Mouse (Mus musculus): ENCODE results near the gene Slc24a2. TPM values are rescaled to one million over a fixed set of nuclear protein-coding genes. Genes with fewer than 3 reads are reported as not detected.

Gene Slc24a2
- polyA plus RNA-seq (2014; fragmentation: Nextera tagmentation; extraction: Ambion mirVana), result 0.01 TPM in 1 of 2 replicates, not detected in the other

- peak within 1 kb of the TSS; percentile 49 for H3K4me3 ChIP-seq (ENCODE audit: low read depth, low read length)
- peak; percentile 84 for DNase-seq (ENCODE audit: low spot score)
- no peaks in the 10 kb centered on the region for H3K36me3 ChIP-seq (ENCODE audit: control insufficient read depth, insufficient read depth, low read length)
- peaks cover 9% of the 10 kb centered on the region for H3K27me3 ChIP-seq (ENCODE audit: control insufficient read depth, insufficient read depth, low read length)
- peak within 1 kb of the TSS; percentile 8 for H3K9ac ChIP-seq (ENCODE audit: low read length)
- peak within 1 kb of the TSS; percentile 81 for H3K4me2 ChIP-seq (ENCODE audit: low read depth, severe bottlenecking)
- no peaks in the 10 kb centered on the region for H3K9me3 ChIP-seq (ENCODE audit: control insufficient read depth, low read length)
- no peak within 1 kb of the TSS for H3K27ac ChIP-seq (replicated peaks; ENCODE audit: low read depth, low read length)
- WGBS, result under 1% methylated on average over 56 of the region's 62 CpGs
- no peaks in the 10 kb centered on the region for H3K4me1 ChIP-seq (ENCODE audit: control insufficient read depth, insufficient read depth, low read length)
- ATAC-seq (ENCODE audit: insufficient number of reproducible peaks, low FRiP score, low TSS enrichment, low read depth), result peak; percentile 89
These were observed at the start of gene Slc24a2 for GRCm38 (mm10) chr4:87229960-87230551. Gene Slc24a2, minus strand, starts transcription at chr4:87230477.

DNA sequence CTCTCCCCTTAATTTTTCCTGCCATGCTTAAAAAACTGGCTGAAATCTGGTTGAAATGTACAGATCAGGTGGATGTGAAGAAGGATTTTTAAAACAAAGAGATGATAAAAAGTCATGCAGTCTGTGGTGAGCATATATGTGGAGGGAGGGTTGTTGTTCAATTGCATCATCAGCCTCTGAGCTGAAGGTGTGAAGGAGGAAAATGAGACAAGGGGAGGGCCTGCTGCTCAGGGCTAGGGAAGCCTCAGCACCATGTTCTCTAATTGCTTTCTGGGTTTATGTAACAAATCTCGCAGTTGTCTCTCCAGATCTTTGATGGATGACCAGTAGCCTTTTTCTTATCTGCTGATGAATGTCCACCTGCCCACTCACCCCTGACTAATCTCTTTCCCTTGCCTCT, 44.5 kb upstream of the Slc24a2 start:
- no peak overlapping the region for H3K4me3 ChIP-seq (ENCODE audit: low read depth, low read length)
- H3K4me1 ChIP-seq (ENCODE audit: control insufficient read depth, insufficient read depth, low read length), result no peaks in the 10 kb centered on the region
- ATAC-seq (ENCODE audit: insufficient number of reproducible peaks, low FRiP score, low TSS enrichment, low read depth) (no peak), DNase-seq (ENCODE audit: low spot score) (no peak)
- no peaks in the 10 kb centered on the region for H3K36me3 ChIP-seq (ENCODE audit: control insufficient read depth, insufficient read depth, low read length)
- no peaks in the 10 kb centered on the region for H3K9me3 ChIP-seq (ENCODE audit: control insufficient read depth, low read length)
- no peaks in the 10 kb centered on the region for H3K27me3 ChIP-seq (ENCODE audit: control insufficient read depth, insufficient read depth, low read length)
- H3K4me2 ChIP-seq (ENCODE audit: low read depth, severe bottlenecking), result no peak overlapping the region
- 41% methylated on average over 1 of the region's 1 CpGs for WGBS
- H3K9ac ChIP-seq (ENCODE audit: low read length), result no peak overlapping the region
- no peak overlapping the region for H3K27ac ChIP-seq (replicated peaks; ENCODE audit: low read depth, low read length)

DNA sequence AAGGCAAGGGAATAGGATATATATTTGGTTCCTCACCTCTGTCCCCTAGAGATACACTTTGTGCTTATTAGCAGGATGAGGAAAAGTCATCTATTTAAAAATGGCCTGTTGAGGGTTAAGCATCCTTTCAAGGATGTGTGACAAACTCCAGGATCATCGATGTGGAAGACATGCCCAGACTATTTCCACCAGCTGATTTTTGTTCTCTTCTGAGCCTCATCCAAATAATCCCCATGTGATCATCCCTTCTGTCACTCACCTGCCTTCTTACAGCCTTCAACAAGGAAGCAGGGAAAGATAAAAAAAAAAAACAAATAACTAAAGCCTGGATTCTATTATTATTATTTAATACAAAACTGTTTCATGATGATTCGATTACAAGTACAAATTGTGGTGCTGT, 44.0 kb upstream of the Slc24a2 start:
- no peak overlapping the region for H3K27ac ChIP-seq (replicated peaks; ENCODE audit: low read depth, low read length)
- DNase-seq (ENCODE audit: low spot score), result no peak
- H3K4me2 ChIP-seq (ENCODE audit: low read depth, severe bottlenecking), result no peak overlapping the region
- H3K36me3 ChIP-seq (ENCODE audit: control insufficient read depth, insufficient read depth, low read length), result no peaks in the 10 kb centered on the region
- no peak overlapping the region for H3K9ac ChIP-seq (ENCODE audit: low read length)
- no peaks in the 10 kb centered on the region for H3K9me3 ChIP-seq (ENCODE audit: control insufficient read depth, low read length)
- H3K27me3 ChIP-seq (ENCODE audit: control insufficient read depth, insufficient read depth, low read length), result no peaks in the 10 kb centered on the region
- ATAC-seq (ENCODE audit: insufficient number of reproducible peaks, low FRiP score, low TSS enrichment, low read depth), result no peak
- H3K4me3 ChIP-seq (ENCODE audit: low read depth, low read length), result no peak overlapping the region
- H3K4me1 ChIP-seq (ENCODE audit: control insufficient read depth, insufficient read depth, low read length), result no peaks in the 10 kb centered on the region
- whole genome bisulfite sequencing, result 86% methylated on average over 2 of the region's 2 CpGs

- Histone ChIP-seq H3K36me3 (ENCODE audit: control insufficient read depth, insufficient read depth, low read length) (no peaks in the 10 kb centered on the region), H3K4me1 (ENCODE audit: control insufficient read depth, insufficient read depth, low read length) (no peaks in the 10 kb centered on the region), H3K9ac (ENCODE audit: low read length) (no peak overlapping the region), H3K27me3 (ENCODE audit: control insufficient read depth, insufficient read depth, low read length) (no peaks in the 10 kb centered on the region), H3K4me3 (ENCODE audit: low read depth, low read length) (no peak overlapping the region), H3K4me2 (ENCODE audit: low read depth, severe bottlenecking) (no peak overlapping the region), H3K27ac (replicated peaks; ENCODE audit: low read depth, low read length) (no peak overlapping the region), H3K9me3 (ENCODE audit: control insufficient read depth, low read length) (no peaks in the 10 kb centered on the region)
- WGBS, result 92% methylated on average over 3 of the region's 3 CpGs
- DNase-seq (ENCODE audit: low spot score) (no peak), ATAC-seq (ENCODE audit: insufficient number of reproducible peaks, low FRiP score, low TSS enrichment, low read depth) (no peak)
These were observed 43.2 kb upstream of the Slc24a2 start for GRCm38 (mm10) chr4:87273476-87273875.

DNA sequence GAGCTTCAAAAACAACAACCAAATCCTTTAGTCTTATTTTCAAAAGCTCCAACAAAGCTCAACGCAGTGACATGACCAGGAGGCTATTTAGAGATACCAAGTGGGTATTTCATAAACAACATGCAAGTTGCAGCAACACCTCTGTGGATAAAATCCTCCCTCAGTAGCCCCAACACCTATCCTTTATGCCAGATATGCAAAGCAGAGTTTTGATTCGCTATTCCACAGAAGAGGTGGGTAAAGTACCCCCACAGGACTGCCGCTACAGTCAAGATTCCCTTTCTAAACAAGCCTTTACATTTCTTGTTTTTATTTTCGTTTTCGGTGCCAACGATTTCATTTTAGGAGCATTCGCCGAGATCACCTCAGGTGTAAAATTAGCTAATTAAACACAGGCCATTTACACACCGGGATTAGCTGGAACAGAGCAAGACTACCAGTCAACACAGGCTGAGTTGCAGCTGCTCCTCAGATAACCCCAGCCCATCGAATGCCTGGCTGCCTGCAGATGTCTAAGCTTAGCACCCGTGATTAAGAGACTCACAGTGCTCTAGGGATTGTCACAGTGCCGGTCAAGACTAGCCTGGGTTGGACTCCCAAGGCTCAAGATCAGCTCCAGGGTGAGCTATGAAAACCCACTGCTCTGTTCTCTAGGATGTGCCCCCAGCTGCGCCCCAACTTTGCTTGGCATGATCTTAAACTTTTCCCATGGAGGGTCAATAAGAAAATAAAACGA, 885 bp downstream of the Slc24a2 start:
- DNase-seq (ENCODE audit: low spot score) (peak; percentile 36), ATAC-seq (ENCODE audit: insufficient number of reproducible peaks, low FRiP score, low TSS enrichment, low read depth) (no peak)
- peaks cover 9% of the 10 kb centered on the region for H3K27me3 ChIP-seq (ENCODE audit: control insufficient read depth, insufficient read depth, low read length)
- 13% methylated on average over 14 of the region's 14 CpGs for WGBS
- peak overlapping the region; percentile 81 for H3K4me2 ChIP-seq (ENCODE audit: low read depth, severe bottlenecking)
- H3K36me3 ChIP-seq (ENCODE audit: control insufficient read depth, insufficient read depth, low read length), result no peaks in the 10 kb centered on the region
- no peak overlapping the region for H3K27ac ChIP-seq (replicated peaks; ENCODE audit: low read depth, low read length)
- H3K9me3 ChIP-seq (ENCODE audit: control insufficient read depth, low read length), result no peaks in the 10 kb centered on the region
- no peaks in the 10 kb centered on the region for H3K4me1 ChIP-seq (ENCODE audit: control insufficient read depth, insufficient read depth, low read length)
- H3K9ac ChIP-seq (ENCODE audit: low read length), result no peak overlapping the region; the same call in 1 of the 2 replicates
- H3K4me3 ChIP-seq (ENCODE audit: low read depth, low read length), result peak overlapping the region; percentile 49

DNA sequence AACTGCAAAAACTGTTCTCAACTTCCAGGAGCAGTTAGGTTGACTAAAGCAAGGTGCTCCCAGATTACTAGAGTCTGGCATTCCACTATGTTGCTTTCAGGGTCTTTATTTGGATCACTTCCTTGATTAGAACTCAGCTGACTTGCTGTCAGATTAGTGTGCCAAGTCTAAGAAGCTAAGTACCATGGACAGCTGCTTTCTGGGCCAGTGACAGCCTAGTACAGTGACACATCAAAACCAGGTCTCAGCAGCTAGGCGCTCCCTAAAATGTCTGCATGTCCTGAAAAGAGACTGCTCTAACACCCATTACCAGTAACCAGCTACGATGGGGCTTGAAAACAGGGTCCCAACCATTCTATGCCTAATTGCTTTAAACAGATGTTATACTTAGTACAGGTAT, 8.7 kb downstream of the Slc24a2 start:
- WGBS, result 46% methylated on average over 2 of the region's 2 CpGs
- H3K27ac ChIP-seq (replicated peaks; ENCODE audit: low read depth, low read length), result no peak overlapping the region
- no peaks in the 10 kb centered on the region for H3K36me3 ChIP-seq (ENCODE audit: control insufficient read depth, insufficient read depth, low read length)
- H3K9ac ChIP-seq (ENCODE audit: low read length), result no peak overlapping the region
- no peaks in the 10 kb centered on the region for H3K9me3 ChIP-seq (ENCODE audit: control insufficient read depth, low read length)
- ATAC-seq (ENCODE audit: insufficient number of reproducible peaks, low FRiP score, low TSS enrichment, low read depth), result no peak
- H3K4me2 ChIP-seq (ENCODE audit: low read depth, severe bottlenecking), result no peak overlapping the region
- no peak overlapping the region for H3K4me3 ChIP-seq (ENCODE audit: low read depth, low read length)
- DNase-seq (ENCODE audit: low spot score), result peak; percentile 62
- H3K27me3 ChIP-seq (ENCODE audit: control insufficient read depth, insufficient read depth, low read length), result no peaks in the 10 kb centered on the region
- no peaks in the 10 kb centered on the region for H3K4me1 ChIP-seq (ENCODE audit: control insufficient read depth, insufficient read depth, low read length)

DNA sequence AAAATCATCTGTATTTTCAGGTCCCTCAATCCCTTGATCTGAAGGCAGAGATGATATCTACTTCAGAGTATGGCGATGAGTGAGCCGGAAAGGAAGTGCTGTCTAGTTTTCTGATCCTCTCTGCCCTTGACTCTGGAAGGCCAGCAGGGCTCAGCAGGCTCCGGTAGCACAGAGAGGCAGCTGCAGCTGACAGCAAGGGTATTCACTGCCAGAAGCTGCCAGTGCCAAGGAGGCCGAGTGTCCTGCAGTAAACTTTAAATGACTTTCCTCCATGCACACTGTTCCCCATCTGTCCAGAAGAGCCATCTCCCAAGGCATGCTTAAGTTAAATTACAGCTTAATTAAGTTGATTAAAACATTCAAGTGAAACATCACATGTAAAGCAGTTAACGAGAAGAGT, 12.1 kb downstream of the Slc24a2 start:
- WGBS, result 70% methylated on average over 5 of the region's 5 CpGs
- no peak for ATAC-seq (ENCODE audit: insufficient number of reproducible peaks, low FRiP score, low TSS enrichment, low read depth)

DNA sequence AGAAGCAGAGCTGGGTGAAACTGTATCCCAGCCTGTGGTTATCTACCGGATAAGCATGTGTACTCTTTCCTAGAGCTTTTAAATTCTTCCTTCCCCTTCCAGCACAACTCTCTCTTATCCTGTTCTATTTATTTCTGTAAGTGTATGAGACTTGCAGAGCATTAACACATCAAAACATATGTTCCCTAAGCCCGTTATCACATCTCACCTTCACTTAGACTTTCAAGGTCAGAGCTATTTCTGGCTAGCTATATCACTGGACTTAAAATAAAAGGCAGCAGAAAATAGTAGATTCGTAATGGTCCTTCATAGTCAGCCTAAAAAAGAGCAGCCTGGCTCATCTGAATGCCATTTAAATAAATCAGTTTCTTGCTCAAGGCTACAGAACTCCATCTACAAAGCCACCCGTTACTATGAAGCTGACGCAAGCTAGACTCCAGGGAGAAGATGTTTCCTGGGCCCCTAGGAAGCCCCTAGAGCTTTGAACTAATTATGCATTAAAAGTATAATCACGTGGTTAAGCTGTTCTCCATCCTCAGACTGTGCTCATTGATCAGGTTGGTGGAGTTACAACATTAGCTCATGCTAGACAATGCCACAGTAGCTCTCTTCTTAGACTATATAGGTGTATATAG, 18.8 kb downstream of the Slc24a2 start:
- Histone ChIP-seq H3K4me1 (ENCODE audit: control insufficient read depth, insufficient read depth, low read length) (no peaks in the 10 kb centered on the region), H3K27ac (replicated peaks; ENCODE audit: low read depth, low read length) (no peak overlapping the region), H3K4me3 (ENCODE audit: low read depth, low read length) (no peak overlapping the region), H3K27me3 (ENCODE audit: control insufficient read depth, insufficient read depth, low read length) (no peaks in the 10 kb centered on the region), H3K9me3 (ENCODE audit: control insufficient read depth, low read length) (no peaks in the 10 kb centered on the region), H3K4me2 (ENCODE audit: low read depth, severe bottlenecking) (no peak overlapping the region), H3K36me3 (ENCODE audit: control insufficient read depth, insufficient read depth, low read length) (no peaks in the 10 kb centered on the region), H3K9ac (ENCODE audit: low read length) (no peak overlapping the region)
- DNase-seq (ENCODE audit: low spot score) (no peak), ATAC-seq (ENCODE audit: insufficient number of reproducible peaks, low FRiP score, low TSS enrichment, low read depth) (no peak)
- 79% methylated on average over 6 of the region's 6 CpGs for WGBS

More for the DNA sequence above, 12.1 kb downstream of the Slc24a2 start:
- no peaks in the 10 kb centered on the region for H3K4me1 ChIP-seq (ENCODE audit: control insufficient read depth, insufficient read depth, low read length)
- H3K27ac ChIP-seq (replicated peaks; ENCODE audit: low read depth, low read length), result no peak overlapping the region
- no peak overlapping the region for H3K4me2 ChIP-seq (ENCODE audit: low read depth, severe bottlenecking)
- no peak overlapping the region for H3K4me3 ChIP-seq (ENCODE audit: low read depth, low read length)
- no peaks in the 10 kb centered on the region for H3K9me3 ChIP-seq (ENCODE audit: control insufficient read depth, low read length)
- no peaks in the 10 kb centered on the region for H3K36me3 ChIP-seq (ENCODE audit: control insufficient read depth, insufficient read depth, low read length)
- no peaks in the 10 kb centered on the region for H3K27me3 ChIP-seq (ENCODE audit: control insufficient read depth, insufficient read depth, low read length)
- no peak overlapping the region for H3K9ac ChIP-seq (ENCODE audit: low read length)
- DNase-seq (ENCODE audit: low spot score), result no peak

All from limb, embryonic 11.5 days (tissue).